Mouse (Mus musculus) duodenum, adult 2 months (tissue): ENCODE results near the gene Btf3. TPM values are rescaled to one million over a fixed set of nuclear protein-coding genes. Genes with fewer than 3 reads are reported as not detected.

Experiments
- polyA plus RNA-seq: library from polyadenylated mRNA; depleted of rRNA; stranded (reverse); fragments of >200 nt; gene quantifications from 2 replicates; pipeline ENCODE4 v1.2.3, GENCODE M21; 2012; ENCODE audit warnings: low replicate concordance; rRNA removed

Gene Btf3
- polyA plus RNA-seq, result 22.3 and 33.0 TPM in 2 replicates

GRCm38 (mm10) chr13:98316480-98317245, at the start of gene Btf3:
TSS of gene Btf3 (minus strand) at chr13:98317006.

GRCm38 (mm10) chr13:98354090-98354801, 37.4 kb upstream of the Btf3 start, which contains the start of gene Foxd1:
TSS of gene Foxd1 (plus strand) at chr13:98354242.

GRCm38 (mm10) chr13:98279686-98280085, 37.1 kb downstream of the Btf3 start, which contains the start of gene Gm21976:
TSS of gene Gm21976 (plus strand) at chr13:98279887.

GRCm38 (mm10) chr13:98262636-98263457, 54.0 kb downstream of the Btf3 start, which contains the start of the genes Utp15 and Ankra2:
TSS of gene Utp15 (minus strand) at chr13:98263041.
TSS of gene Ankra2 (plus strand) at chr13:98263074.

Other genes starting within 250 kb of the Btf3 start
- 0.70 and 3.4 TPM in 2 replicates for gene Arhgef28, start 110.6 kb downstream of the Btf3 start, polyA plus RNA-seq
- gene Utp15, start 54.0 kb downstream of the Btf3 start, polyA plus RNA-seq, result 0.94 and 0.98 TPM in 2 replicates
- 5.3 and 7.6 TPM in 2 replicates for gene Ankra2, start 53.9 kb downstream of the Btf3 start, polyA plus RNA-seq
- not detected in 2 replicates for gene Gm21976, start 37.1 kb downstream of the Btf3 start, polyA plus RNA-seq
- gene Foxd1, start 37.2 kb upstream of the Btf3 start, polyA plus RNA-seq, result 0.04 TPM in 1 of 2 replicates, not detected in the other
- 0.93 and 1.2 TPM in 2 replicates for gene Gm10320, start 175.0 kb upstream of the Btf3 start, polyA plus RNA-seq